Mouse (Mus musculus) MEL-GATA-1-ER (cell line): ENCODE measurements around the gene Tex10.
A peak's percentile ranks its signal among the peaks of the same experiment; 100 is the strongest.

Source experiments
- DNase-seq: peaks from one replicate; pipeline ENCODE4 v3.0.0-alpha.2; 2012; ENCODE audit warnings: low read depth; ENCODE audit errors: extremely low read depth

The Tex10 gene

DNA sequence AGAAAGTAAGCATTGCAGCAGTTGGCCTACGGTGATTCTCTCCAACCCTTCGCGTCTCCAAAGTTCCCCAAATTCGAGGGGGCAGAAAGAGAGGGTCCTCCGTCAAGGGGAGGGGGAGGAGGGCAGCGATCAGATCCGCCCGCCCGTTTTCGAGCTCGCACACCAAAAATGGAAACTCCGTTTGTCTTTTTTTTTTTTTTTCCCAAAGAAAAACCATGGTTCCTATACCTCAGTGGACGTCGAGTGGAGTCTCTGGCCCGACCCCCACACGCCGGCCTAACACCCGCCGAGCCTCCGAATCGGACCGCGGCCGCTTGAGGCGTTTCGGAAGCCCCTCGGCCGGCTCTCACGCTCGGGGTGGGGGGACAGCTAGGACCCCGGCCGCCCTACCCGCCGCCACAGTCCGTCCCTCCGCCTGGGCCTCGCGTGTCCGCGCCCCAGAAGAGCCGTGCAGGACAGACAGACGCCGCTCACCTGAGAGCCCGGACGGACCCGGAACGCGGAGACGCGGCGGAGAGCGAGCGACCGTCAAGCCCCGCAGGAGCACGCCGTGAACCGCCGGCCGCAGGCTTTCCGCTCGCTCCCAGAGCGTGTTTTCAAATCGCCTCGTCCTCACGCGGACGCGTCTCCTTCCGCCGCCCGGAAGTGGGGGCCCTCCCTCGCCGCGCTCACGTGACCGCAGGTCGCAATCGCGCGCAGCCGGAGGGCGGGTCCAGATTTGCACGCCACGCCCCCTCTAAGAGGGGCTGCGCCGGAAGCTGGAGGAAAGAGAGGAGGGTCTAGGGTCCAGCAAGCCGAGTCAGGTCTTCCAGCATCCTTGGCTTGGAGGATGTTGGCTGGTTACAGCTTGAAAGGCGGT lies at the start of gene Tex10:
Gene Tex10 (minus strand): TSS at position 668 of the 859 bp plus-strand sequence.
- peak; percentile 53 for DNase-seq

DNA sequence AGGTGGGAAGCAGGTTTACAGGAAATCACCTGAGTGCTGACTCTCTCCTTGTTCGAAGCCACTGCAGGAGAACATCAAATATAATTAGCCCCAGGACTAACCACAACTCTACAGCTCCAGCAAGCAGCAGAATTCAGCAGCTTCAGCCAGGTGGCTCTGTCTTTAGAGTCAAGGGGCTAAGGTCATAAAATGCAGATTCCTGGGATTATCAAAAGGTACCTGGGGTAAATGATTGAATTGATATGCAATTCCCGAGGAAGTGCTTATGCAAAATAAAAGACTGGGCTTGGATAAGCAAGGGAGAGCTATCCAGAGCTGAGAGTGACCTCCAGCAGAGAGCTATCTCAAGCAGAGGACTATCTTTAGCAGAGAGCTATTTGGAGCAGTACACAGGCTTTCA lies 37.6 kb upstream of the Tex10 start:
- no peak for DNase-seq

DNA sequence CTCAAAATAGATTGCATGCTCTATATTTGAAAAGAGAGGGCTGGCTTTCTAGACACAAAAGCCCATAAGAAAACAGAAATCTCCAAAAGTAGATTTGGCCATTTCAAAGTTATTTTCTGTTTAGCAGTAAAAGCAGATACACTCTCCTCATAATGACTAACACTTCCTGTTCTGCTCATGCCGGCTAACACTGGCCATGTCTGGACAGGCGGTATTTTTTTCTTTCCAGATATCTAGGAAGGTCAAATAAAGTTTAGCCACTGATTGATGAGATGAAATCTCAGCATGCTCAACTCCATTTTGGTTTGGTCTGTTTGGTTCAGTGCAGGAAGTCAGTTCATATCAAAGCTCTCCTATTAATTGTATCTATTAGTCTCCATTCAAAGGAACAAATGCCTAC lies 19.3 kb upstream of the Tex10 start:
- DNase-seq = no peak

DNA sequence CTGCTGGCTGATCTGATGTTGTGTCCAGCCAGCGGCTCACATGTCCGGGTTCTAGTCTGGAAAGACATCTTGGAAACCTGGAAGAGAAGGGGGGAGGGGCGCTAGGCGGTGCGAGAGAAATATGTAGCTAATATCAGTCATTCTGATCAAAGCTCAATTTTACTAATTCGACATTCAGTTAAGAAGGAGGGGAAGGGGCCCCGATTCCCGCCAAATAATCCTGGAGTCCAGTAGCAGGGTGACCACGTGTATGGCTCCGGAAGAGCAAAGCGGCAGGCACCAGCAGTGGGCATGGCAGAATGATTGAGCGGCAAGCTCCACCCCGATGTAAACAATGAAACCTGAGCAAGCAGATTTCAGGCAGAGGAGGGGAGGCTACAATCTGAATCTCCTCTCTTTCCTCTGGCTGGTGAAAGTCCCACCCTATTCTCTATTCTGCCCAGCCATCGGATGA lies 18.1 kb upstream of the Tex10 start:
- no peak for DNase-seq

DNA sequence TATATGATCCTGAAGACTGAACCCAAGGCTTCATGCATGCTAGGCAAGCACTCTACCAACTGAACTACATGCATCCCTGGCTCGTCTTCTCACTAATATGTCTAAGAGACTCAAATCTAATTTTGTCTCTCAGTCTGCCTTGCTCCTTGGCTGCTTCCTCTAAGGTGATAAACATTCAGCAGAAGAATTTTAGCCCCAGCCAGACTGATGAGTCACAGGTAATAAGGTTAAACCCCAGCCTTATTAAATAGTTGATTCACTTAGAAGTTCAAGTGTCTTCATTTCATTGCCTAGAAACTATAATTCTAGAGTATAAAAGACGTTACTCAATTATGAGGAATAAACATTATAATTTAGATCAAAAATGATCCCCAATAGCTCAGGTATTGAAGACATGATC lies 15.7 kb upstream of the Tex10 start:
- DNase-seq = no peak

DNA sequence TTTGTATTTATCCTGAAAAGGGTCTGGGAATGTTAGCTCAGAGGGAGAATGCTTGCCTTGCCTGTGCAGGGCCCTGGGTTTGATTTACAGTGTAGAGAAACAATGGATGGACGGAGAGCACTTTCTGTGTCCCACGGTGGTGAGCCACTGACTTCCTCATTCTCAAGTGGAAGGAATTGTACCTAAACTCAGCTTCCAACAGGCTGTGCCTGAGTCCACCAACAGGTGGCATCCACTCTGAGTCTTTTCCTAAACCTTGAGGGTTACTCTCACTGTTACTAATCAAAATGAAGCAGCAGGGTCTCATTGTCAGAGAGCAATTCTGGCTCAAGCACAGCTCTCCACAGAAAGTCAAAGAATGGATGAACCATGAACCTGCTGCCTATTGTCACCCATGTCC lies 8.0 kb upstream of the Tex10 start:
- peak; percentile 33 for DNase-seq

DNA sequence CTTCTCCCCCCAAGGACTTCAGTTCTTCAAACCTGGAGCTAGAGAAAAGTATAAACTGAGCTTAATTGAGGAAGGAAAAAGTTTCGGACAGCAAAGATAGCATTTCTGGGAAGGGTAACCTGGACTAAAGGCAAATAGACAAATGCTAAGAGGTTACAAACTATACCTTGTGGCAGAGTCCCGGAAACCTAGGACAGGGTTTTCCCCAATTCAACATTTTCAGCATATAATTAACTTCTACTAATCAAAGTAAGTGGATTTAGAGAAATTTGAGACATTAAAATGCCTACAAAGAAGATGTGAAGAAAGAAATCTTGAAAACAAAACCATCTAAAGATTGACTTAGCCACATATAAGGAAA lies 372 bp upstream of the Tex10 start:
- DNase-seq = no peak

DNA sequence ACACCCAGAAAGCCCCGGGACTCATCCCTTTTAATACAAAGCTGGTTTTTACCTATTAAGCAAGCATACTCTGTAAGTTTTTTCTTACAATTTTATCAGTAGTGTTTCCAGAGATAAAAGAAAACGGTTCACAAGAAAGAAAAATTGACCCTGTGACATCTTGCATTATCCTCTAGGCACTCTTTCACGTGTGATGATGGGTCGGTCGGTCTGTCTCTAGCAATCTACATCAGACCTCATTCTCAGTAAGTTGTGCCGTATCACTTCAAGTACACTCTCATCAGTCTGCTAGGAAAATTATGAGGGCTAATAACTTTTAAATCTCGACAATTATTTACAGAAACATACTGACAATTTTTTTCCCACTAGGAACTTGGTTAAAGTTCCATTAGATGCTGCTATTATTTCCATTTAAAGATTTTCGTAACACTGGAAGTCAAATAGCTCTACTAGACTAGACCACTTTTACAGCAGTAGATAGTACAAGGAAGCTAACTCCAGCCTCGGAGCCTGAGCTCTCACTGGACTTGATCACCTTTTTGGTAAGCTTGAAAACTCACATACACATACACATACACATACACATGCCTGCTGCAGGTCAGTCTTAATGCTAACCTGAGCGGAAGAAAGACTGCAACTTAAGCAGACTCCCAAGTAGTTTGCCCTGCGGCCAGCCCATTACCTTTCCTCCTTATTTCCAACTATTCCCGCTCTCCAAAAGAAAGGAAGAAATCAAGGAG lies 1.0 kb downstream of the Tex10 start:
- DNase-seq = peak; percentile 32

DNA sequence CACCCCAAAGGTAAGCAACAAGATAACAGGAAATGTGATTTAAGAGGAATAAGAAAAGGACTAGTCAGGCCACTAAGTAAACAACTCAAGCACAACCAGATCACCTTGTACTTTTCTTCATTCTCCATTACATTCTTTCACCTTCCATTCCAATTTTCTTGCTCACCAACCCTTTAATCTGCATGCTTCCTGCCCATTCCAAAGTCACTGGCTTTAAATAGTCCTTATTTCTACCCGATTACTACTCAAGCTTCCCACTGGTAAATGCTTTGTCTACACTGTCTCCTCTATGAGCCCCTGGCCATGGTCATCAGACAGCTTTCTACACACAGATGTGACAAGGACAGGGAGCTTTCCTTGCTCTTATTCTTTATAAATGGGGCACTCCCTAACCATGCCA lies 2.3 kb downstream of the Tex10 start:
- DNase-seq = no peak

DNA sequence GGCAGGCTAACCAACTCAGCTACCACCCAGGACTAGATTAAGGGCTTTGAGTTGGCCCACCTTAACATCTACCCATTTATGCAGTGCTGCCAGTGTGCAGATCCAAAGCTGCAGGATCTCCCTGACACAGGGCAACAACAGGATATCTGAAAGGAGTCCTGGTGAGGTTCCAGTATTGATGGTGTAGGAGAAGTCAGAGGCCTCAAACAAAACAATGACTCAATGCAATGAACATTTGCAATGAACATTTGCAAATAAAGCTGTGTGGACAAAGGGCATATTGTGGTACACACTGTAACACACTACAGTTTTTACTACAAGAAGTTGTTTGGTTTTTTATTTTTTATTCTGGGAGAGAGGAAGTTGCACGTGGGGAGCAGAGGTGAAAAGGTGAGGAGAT lies 12.2 kb downstream of the Tex10 start:
- no peak for DNase-seq

DNA sequence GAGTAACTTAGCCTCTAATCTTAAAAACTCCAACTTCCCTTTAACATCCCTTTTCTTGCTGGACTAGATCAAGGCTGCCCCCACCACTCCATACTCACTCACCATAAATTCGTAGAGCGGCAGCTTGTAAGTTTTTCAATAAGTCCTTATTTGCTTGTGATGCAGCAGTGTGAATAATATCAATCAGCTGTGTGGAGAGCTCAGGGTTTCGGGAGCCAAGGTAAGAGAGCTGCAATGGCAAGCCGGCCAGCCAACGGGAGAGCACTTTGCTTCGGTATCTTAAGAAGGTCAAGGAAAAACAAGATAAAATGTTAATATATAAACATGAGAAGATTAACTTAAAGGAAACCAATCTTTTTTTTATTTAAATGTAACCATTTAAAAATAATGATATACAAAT lies 14.8 kb downstream of the Tex10 start:
- no peak for DNase-seq

DNA sequence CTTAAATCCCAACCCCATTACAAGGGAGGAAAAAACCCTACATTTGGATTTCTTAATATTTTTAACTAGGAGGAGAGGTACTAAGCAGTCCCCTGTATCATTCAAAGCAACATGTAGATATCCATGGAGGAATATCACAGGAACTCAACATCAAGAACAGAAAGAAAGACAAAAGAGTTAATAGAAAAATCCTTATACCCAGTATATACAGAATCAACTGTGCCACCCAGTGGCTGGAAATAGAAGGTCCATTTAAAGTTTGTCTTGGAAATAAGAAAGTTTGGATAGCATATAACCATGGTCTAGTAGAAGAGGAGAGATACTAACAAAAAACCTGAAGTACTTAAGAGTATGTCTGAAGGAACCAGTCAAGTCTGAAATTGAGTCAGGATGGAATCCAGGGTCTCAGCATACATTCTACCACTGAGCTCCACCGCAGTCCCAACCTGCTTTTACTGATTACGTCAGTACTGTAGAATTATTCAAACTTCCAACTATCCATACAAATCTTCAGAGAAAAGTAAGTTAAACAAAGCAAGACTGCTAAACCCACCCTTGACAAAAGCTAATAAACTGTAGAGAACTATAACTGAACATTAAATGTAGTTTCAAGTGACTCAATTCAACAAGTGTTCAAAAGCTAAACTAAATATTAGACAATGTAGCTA lies 19.0 kb downstream of the Tex10 start:
- no peak for DNase-seq

DNA sequence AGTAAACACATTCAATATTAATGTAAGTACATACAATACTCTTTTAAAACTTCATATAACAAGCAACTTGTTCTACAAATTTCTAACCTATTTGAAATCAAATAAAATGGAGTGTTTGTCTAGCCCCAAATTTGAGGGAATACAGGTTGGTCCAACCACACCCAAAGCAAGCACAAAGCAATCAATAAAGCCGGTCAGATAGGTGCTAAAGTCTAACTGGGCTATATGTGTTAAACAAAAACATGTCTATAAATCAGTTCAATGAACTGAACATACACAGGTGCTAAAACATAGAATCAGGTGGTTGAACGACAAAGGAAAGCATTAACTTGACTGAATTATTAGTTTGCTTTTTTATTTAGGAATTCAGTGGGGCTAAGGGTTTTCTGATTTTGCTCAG lies 45.2 kb downstream of the Tex10 start:
- DNase-seq = no peak

DNA sequence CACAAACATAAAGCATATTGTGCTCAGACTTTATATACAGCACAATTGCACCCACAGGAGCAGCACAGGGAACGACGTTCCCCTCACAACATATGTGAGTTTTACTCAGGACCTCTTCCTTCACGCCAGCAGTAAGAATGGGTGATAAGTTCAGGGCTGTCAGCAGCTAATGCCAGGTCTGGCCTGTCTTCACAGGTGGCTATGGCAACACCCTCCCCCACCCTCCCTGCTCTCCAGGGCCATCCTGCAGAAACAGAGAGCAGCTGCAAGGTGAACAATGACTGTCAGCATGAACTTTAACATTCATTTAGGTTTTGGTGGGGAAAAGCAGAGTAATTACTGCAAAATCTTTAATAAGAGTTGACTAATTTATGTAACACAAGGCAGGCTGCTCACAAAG lies 45.8 kb downstream of the Tex10 start:
- DNase-seq = no peak

DNA sequence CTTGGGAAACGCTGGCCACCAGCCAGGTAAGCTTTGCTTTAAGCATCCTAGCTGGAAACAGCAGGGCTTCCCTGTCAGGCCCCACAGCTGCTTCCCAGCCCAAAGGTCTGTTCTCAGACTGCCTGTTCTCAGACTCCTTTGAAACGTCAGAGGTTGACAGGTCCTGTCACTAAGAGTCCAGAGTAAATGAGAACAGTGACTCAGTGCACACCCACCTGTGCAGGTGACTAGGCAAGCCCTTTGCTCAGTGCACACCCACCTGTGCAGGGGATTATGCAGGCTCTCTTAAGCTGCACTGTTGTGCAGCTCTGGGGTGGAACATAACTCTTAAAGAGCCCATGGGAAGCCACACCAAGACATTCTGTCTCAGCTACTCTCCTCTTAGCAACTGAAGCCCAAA lies 49.5 kb downstream of the Tex10 start:
- DNase-seq = no peak

DNA sequence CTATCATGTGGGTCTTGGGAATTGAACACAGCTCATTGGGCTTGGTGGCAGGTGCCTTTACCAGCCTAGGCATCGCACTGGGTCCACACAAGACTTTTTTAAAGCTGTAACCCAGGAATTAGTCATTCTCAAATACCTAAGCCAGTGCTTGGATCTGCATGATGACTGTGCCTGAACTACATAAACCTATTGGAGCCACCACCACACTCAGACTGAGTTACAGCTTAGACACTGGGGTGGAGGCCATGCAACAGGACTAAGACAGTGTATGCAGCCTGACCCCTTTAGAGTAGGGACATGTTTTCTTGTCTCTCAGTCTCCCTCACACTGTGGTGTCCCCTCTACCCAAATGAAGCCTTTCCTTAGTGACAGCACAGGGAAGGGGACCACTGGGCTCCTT lies 50.6 kb downstream of the Tex10 start:
- DNase-seq = no peak

DNA sequence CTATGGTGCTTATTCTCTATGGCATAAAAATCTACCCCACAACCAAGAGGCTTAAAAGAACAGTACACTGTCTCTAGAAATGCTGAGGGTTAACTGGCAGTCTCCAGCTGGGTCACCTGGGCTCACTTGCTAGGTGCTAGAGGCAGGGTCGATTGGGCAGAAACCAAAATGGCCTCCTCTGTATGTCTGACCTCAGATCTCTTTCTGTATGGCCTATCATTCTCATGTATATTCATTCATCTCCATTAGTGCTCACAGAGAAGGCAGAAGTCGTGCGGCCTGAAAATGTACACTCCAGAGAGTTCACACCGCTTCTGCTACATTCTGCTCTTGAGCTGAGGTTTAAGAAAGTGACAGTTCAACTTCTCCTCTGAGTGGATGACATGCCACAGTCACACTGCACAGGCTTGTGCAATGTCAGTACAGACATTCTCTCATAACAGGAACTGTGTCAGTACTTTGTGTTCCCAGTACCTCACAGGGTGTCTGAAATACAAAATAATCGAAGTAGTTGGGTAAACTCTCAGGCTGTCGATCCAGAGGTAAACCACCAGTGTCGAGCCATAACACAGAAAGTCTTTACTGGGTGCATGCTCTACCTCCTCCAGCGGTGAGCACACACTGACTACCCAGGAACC lies 54.3 kb downstream of the Tex10 start:
- DNase-seq = no peak

DNA sequence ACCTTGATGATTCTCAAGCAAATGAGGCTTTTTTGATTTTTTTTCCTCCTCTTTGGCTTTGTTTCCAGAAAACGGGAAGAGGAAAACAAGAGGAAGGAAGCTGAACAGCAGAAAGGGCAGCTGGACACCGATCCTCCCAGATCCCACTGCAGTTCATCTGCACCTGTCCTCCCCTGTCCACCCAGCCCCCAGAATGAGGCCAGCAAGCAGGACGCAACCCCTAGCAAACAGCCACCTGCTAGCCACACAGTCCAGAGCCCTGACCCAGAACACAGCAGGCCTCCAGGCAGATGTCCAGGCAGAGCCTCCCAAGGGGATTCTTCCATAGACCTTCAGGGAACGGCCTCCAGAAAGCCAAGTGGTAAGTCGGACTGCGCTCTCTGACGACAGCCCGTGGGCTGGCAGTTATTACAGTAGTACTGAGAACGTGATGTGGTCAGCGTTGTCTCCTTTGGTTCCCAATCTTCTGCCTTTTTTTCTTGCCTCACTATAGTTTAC lies 57.4 kb downstream of the Tex10 start:
- no peak for DNase-seq

DNA sequence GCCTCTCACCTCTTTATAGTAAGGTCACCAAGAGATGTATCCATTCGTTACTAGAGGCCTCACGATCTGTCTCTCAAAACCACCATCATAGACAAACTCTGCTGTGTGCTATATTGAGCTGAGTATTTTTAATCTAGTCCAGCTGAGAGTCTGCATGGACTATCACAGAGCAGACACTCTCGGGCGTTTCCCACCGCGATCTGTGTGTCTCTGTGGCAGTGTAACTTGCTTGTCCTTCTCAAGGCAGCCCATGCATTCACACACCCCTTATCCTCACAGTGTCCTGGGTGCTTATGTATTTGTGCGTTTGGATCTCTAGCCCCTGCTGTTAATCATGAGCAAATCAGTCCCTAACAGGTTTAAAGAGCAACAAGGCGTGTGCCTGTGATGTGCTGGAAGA lies 59.8 kb downstream of the Tex10 start:
- DNase-seq = no peak

DNA sequence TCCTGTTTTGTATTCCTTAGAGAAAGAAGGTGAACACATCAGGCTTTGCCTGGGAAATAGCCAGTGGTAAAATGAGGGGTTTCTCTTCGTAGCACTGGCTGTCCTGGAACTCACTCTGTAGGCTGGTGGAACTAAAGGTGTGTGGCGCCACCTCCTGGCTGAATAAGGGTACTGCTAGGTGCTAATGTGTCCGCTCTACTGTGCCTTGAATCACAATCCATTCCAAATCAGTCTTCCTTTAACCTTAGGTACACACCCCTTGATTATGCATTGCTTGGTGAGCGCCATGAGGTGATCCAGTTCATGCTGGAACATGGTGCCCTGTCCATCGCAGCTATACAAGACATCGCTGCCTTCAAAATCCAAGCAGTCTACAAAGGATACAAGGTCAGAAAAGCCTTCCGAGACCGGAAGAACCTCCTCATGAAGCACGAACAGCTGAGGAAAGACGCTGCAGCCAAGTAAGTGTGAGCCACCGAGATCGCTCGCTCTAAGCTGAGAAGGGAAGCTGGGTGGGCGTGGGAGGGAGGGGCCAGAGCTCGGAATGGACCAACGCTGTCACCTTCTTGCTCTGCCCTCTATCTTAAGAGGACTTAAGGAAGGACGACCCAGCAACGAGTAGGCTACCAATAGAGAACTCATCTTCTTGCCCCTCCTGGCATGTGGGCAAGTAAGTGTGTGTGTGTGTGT lies 65.8 kb downstream of the Tex10 start:
- DNase-seq = peak; percentile 58
